Mouse (Mus musculus): ENCODE measurements around the gene Dcps. TPM values are rescaled to one million over a fixed set of nuclear protein-coding genes. Genes with fewer than 3 reads are reported as not detected.

Gene Dcps
- 38.4 TPM for polyA plus RNA-seq (2017; shearing (Covaris generic))

DNA sequence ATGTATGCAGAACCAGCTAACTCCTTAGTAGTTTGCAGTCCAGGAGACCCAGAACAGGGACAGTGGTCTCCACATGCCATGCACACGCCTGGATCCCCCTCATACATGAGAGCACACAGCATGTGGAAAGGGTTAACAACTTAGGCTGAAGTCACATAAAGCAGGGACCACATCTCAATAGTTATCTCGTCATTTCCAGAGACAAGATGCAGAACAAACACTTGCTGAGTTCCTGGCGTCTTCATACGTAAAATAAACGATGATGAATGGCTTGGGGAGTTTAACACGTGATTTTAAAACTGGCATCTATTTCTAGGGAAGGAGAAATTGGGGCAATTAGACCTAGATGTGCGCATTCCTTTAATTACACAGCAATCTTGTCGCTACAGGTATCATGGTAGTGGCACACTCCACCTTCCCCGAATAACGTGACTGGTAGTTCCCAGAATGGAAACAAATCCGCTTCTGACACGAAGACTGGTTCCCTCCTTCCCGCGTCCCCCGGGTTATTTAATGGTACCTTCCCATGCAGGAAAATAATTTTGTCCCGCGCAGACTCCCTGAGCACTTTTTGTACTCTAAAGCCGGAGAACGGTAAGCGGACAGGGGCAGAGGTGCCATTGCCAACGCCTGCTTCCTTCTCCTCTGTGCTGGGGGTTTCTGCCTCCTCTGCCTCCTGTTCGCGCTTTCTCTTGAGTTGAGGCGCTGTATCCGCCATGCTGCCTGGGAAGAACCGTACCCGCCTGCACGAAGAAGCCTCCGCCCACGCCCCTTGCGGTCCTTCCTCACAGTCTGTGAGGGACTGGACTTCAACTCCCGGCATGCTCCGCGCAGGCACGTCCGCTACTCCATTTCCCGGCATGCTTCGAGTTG lies at the start of gene Dcps:
Gene Dcps, minus strand, starts transcription at position 811 of the 873 bp plus-strand sequence.

DNA sequence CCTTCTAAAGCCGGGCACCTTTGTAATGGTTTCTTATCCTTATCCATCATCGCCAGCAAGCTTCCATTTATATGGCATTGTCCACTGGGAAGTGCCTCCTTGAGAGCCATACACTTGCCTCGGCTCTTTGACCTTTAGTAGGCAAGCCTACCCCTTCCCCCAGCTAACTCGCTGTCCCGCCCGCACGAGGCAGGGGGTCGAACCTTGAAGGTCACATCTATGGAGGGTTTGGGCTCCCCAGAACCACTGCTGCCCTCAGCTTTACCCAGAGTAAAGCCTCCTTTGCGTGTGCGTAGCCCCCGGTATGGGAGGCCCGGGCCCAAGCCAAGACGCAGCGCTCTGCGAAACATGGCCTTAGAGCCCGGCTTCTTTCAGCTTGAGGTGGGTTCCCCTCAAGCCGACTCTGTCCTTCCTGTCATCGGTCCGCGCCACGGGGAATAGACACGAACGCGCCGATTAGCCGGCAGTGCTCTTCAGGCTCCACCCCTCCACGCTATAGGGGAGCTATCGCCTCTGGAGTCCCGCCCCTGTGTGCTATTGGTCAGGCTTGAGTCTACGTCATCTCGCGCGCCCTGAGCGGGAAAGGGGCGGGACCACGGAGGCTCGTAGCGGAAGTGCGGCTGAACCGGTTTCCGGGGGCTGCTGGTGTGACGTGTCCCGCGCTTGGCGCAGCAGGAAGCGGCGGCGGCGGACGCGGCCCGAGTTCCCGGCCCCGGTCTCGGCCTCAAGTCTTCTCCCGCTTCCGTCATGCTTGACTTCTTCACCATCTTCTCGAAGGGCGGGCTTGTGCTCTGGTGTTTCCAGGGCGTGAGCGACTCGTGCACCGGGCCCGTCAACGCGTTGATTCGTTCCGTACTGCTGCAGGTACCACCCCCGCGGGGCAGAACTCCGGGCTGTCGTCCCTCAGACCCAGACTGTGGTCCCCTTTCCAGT lies 34.9 kb upstream of the Dcps start, which contains the start of gene Foxred1:
Gene Foxred1, minus strand, starts transcription at position 514 of the 933 bp plus-strand sequence.

DNA sequence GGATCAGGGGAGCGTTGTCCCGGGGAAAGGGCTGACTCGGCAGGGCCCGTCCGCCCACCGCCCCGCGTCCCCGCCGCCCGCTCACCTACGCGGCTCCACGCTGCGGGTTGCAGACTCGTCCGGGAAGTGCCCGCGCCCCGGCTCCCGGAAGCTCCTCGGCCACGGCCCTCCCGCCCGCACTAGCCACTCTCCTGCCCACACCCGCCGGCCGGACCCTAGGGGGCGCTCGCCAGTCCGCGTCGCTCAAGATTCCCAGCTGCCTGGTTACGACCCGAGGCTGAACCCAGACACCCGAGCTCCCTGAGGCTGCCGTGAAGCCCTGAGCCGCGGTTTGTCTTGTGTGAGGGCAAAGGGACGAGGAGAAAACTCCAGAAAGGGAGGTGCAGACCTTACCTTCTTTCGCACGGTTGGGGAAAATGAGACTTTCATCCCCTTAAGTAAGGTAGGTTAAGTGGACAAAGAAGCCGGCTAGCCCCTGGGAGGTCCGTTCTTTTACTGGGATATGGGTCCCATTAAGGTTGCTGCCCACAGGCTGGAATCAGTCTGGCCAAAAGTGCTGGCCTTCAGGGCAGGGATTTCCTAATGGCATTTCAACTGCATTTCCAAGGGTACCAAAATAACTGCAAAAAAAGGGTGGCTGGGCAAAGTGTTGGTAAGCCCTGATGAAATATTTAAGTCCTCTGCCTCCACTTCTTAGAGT lies 24.1 kb upstream of the Dcps start, which contains the start of the genes Srpr and Tirap:
Gene Srpr, plus strand, starts transcription at position 404 of the 700 bp plus-strand sequence.
Gene Tirap, minus strand, starts transcription at position 520 of the 700 bp plus-strand sequence.

DNA sequence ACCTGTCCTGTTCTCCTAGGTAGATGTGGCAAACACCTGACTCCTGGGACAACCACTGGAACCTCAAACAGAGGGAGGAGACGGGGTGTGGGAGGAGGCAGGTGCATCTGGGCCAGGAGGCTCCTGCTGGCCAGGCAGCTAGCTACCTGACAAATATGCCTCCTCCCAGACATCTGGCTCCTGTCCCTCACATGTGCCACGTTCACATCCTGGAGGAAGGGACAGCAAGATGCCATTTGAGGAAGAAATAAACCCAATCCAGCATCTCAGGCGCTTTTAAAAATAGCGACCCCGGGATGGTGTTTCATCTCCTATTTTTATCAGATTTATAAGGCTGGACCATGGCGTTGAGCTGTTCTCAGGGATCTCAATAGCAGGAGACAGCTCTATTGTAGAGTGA lies 56.7 kb downstream of the Dcps start, which contains the start of gene St3gal4:
Gene St3gal4, minus strand, starts transcription at position 101 of the 400 bp plus-strand sequence.

Other genes with a start within 250 kb of the Dcps start
- 29.2 TPM for gene St3gal4, start 56.8 kb downstream of the Dcps start, polyA plus RNA-seq (2017; shearing (Covaris generic))
- gene Srpr, start 24.1 kb upstream of the Dcps start, polyA plus RNA-seq (2017; shearing (Covaris generic)), result 195 TPM
- gene Tirap, start 24.2 kb upstream of the Dcps start, polyA plus RNA-seq (2017; shearing (Covaris generic)), result 2.8 TPM
- 39.4 TPM for gene Foxred1, start 35.0 kb upstream of the Dcps start, polyA plus RNA-seq (2017; shearing (Covaris generic))
- 16.4 TPM for gene Fam118b, start 91.7 kb upstream of the Dcps start, polyA plus RNA-seq (2017; shearing (Covaris generic))
- 38.1 TPM for gene Rpusd4, start 91.8 kb upstream of the Dcps start, polyA plus RNA-seq (2017; shearing (Covaris generic))
- gene Cdon, start 245.1 kb upstream of the Dcps start, polyA plus RNA-seq (2017; shearing (Covaris generic)), result 14.4 TPM

Measured in effector memory CD4-positive, alpha-beta T cell, adult 5 months (primary cell).